Mouse (Mus musculus): ENCODE data around the gene Hnrnpc. TPM values are rescaled to one million over a fixed set of nuclear protein-coding genes. Genes with fewer than 3 reads are reported as not detected.
"Not testable (repeated sequence)": the region's sequence is repeated elsewhere in the genome, so short reads cannot be mapped to it uniquely, and the experiment has no call there.

Hnrnpc gene
- polyA plus RNA-seq, 1 experiment = 237 TPM

DNA sequence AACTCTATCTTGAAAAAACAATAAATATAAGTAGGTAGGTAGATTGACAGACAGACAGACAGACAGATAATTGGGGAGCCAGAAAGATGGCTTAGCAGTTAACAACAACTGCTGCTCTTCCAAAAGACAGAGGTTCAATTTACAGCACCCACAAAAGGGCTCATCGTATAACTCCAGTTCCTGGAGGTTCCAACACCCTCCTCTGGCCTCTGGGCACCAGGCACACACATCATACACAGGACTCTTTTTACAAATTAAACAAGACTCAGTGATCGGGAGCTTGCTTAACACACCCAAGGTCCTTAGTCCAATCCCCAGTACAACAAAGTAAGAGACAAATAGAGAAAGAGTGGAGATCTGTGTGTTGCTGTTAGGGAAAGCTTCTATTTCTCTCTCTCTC is 1.5 kb upstream of the Hnrnpc start:
- Histone ChIP-seq H3K4me1 (ENCODE audit: control insufficient read depth, insufficient read depth, low read length) (peaks cover 27% of the 10 kb centered on the region), H3K4me3 (ENCODE audit: insufficient read depth, low read length) (no peak overlapping the region), H3K27ac (ENCODE audit: insufficient read depth, low read depth, low read length) (peak overlapping the region; percentile 96)
- TF ChIP-seq CTCF (IDR thresholded peaks at IDR 0.05; ENCODE audit: low read depth, low read length) (no peak), POLR2A (IDR thresholded peaks at IDR 0.05; ENCODE audit: borderline replicate concordance, low read depth, low read length) (no peak)

DNA sequence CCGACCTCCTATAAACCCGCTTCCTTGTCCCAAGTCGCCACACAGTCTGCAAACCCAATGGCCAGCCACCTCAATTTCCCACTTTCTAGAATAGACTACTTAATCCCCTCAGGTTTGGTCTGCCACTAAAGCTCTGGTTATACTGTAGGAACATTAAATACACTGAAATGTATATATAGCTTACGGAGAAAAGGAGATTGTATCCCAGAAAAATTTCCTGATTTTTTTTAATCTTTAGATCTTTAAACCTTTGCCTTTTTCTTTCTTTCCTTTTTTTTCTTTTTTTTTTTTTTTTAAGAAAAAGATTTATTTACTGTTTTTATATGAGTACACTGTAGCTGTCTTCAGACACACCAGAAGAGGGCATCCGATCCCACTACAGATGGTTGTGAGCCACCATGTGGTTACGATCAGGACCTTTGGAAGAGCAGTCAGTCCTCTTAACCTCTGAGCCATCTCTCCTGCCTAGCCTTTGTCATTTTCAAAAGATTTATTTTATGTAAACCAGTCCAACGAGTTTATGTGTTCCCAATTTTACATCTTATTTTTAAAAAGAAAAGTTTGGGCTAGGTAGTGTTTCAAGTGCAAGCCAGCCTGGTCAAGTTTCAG is 953 bp upstream of the Hnrnpc start:
- H3K27ac ChIP-seq (ENCODE audit: insufficient read depth, low read depth, low read length) = peak overlapping the region; percentile 96
- peak overlapping the region; percentile 61 for H3K4me3 ChIP-seq (ENCODE audit: insufficient read depth, low read length)
- peaks cover 27% of the 10 kb centered on the region for H3K4me1 ChIP-seq (ENCODE audit: control insufficient read depth, insufficient read depth, low read length)
- TF ChIP-seq POLR2A (IDR thresholded peaks at IDR 0.05; ENCODE audit: borderline replicate concordance, low read depth, low read length) = no peak
- no peak for TF ChIP-seq CTCF (IDR thresholded peaks at IDR 0.05; ENCODE audit: low read depth, low read length)

DNA sequence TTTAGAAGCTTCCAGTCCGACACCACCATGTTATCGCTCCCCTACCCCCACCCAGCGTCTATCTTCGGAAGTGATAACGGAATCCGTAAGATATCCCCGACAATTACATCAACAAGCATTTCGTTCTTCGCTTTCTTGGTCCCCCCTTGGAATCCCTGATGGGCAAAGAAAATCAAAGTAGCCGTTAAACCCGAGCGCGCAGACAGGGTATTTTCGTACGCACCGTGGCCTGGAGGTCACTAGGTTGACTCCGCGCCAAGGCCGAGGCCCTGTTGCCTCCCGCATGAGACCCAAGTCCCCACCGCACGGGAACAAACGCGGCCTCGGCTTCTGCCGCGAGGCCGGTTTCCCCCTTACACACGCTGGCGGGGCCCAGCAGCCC is 363 bp downstream of the Hnrnpc start:
- TF ChIP-seq POLR2A (IDR thresholded peaks at IDR 0.05; ENCODE audit: borderline replicate concordance, low read depth, low read length) = no peak
- no peak for TF ChIP-seq CTCF (IDR thresholded peaks at IDR 0.05; ENCODE audit: low read depth, low read length)
- H3K4me1 ChIP-seq (ENCODE audit: control insufficient read depth, insufficient read depth, low read length) = peaks cover 30% of the 10 kb centered on the region
- peak overlapping the region; percentile 83 for H3K27ac ChIP-seq (ENCODE audit: insufficient read depth, low read depth, low read length)
- H3K4me3 ChIP-seq (ENCODE audit: insufficient read depth, low read length) = peak overlapping the region; percentile 97

DNA sequence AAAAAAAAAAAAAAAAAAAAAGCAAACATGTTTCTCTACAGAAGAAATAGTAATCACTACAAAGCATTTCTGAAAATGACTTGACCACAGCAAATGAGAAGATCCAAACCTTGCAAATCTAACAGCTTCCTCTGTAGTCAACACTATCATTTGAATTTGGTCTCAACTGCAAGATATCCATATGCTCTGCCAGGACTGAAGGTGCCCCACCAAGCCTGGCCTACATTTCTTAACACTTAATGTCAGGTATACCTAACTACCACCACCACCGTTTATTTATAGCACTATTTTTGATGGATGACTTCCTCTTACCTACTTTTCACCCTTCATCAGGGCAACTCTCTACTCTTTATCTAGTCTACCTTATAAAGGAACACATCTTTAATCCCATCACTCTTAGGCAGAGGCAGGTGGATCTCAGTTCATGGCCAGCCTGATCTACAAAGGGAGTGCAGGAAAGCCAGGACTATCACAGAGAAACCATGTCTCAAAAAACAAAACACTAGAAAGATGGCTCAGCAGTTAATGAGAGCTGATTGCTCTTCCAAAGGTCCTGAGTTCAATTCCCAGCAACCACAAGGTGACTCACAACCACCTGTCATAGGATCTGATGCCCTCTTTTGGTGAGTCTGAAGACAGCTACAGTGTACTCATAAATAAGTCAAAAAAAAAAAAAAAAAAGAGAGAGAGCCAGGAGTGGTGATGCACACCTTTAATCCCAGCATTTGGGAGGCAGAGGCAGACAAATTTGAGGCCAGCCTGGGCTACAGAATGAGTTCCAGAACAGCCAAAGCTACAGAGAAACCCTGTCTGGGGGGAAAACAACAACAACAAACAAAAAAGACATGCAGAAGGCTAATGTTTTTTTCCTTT is 2.3 kb downstream of the Hnrnpc start:
- H3K4me3 ChIP-seq (ENCODE audit: insufficient read depth, low read length) = peak overlapping the region; percentile 43
- H3K27ac ChIP-seq (ENCODE audit: insufficient read depth, low read depth, low read length) = no peak overlapping the region
- H3K4me1 ChIP-seq (ENCODE audit: control insufficient read depth, insufficient read depth, low read length) = peaks cover 23% of the 10 kb centered on the region
- TF ChIP-seq POLR2A (IDR thresholded peaks at IDR 0.05; ENCODE audit: borderline replicate concordance, low read depth, low read length) = no peak
- no peak for TF ChIP-seq CTCF (IDR thresholded peaks at IDR 0.05; ENCODE audit: low read depth, low read length)

GRCm38 (mm10) chr14:52100170-52100960 is 3.5 kb downstream of the Hnrnpc start:
- Histone ChIP-seq H3K4me3 (ENCODE audit: insufficient read depth, low read length) (peak overlapping the region; percentile 49), H3K4me1 (ENCODE audit: control insufficient read depth, insufficient read depth, low read length) (peaks cover 13% of the 10 kb centered on the region), H3K27ac (ENCODE audit: insufficient read depth, low read depth, low read length) (peak overlapping the region; percentile 6; the same call in 1 of the 2 replicates)
- no peak for TF ChIP-seq CTCF (IDR thresholded peaks at IDR 0.05; ENCODE audit: low read depth, low read length)
- TF ChIP-seq POLR2A (IDR thresholded peaks at IDR 0.05; ENCODE audit: borderline replicate concordance, low read depth, low read length) = no peak

DNA sequence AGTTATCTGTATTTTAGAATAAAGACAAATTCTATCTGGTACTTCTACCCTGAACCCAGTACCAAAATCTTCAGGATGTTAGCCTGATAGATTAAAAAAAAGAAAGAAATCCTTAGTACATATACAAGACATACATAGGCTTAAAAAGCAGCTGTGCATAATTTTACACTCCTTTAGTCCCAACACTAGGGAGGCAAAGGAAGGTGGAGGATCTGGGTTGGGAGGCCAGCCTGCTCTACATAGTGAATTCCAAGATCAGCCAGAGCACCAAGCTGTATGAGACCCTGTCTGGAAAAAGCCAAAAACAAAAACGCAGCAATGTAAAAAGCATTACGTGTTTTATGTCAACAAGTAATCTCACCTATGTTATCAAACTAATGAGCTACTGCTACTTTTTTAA is 4.3 kb downstream of the Hnrnpc start:
- TF ChIP-seq POLR2A (IDR thresholded peaks at IDR 0.05; ENCODE audit: borderline replicate concordance, low read depth, low read length) (no peak), CTCF (IDR thresholded peaks at IDR 0.05; ENCODE audit: low read depth, low read length) (no peak)
- no peak overlapping the region; the same call in 1 of the 2 replicates for H3K4me3 ChIP-seq (ENCODE audit: insufficient read depth, low read length)
- peaks cover 7% of the 10 kb centered on the region for H3K4me1 ChIP-seq (ENCODE audit: control insufficient read depth, insufficient read depth, low read length)
- no peak overlapping the region for H3K27ac ChIP-seq (ENCODE audit: insufficient read depth, low read depth, low read length)

- not testable (repeated sequence) for H3K27ac ChIP-seq (ENCODE audit: insufficient read depth, low read depth, low read length); H3K4me1 ChIP-seq (ENCODE audit: control insufficient read depth, insufficient read depth, low read length); H3K4me3 ChIP-seq (ENCODE audit: insufficient read depth, low read length)
Measured at GRCm38 (mm10) chr14:52098387-52098786, 5.4 kb downstream of the Hnrnpc start.

GRCm38 (mm10) chr14:52097191-52097590 is 6.6 kb downstream of the Hnrnpc start:
- not testable (repeated sequence) for H3K27ac ChIP-seq (ENCODE audit: insufficient read depth, low read depth, low read length); H3K4me3 ChIP-seq (ENCODE audit: insufficient read depth, low read length); H3K4me1 ChIP-seq (ENCODE audit: control insufficient read depth, insufficient read depth, low read length)

DNA sequence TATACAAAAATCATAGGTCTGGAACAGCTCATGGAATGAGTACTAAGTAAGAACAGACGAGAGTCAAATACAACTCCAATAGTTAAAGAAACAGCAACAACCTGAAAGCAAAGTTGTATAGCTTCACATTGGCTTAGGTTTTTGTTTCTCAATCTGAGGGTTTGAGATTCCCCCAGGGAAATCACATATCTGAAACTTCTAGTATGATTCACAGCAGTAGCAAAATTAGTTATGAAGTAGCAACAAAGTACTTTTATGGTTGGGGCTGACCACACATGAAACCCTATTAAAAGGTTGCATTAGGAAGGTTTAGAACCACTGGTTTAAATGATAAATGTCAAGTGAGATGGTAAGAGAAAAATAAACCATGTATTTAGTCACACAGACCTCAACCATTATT is 9.3 kb downstream of the Hnrnpc start:
- no peak overlapping the region for H3K27ac ChIP-seq (ENCODE audit: insufficient read depth, low read depth, low read length)
- no peak for TF ChIP-seq CTCF (IDR thresholded peaks at IDR 0.05; ENCODE audit: low read depth, low read length)
- TF ChIP-seq POLR2A (IDR thresholded peaks at IDR 0.05; ENCODE audit: borderline replicate concordance, low read depth, low read length) = no peak
- peaks cover 5% of the 10 kb centered on the region for H3K4me1 ChIP-seq (ENCODE audit: control insufficient read depth, insufficient read depth, low read length)
- no peak overlapping the region for H3K4me3 ChIP-seq (ENCODE audit: insufficient read depth, low read length)

- Histone ChIP-seq H3K4me3 (ENCODE audit: insufficient read depth, low read length) (no peak overlapping the region), H3K4me1 (ENCODE audit: control insufficient read depth, insufficient read depth, low read length) (peaks cover 15% of the 10 kb centered on the region), H3K27ac (ENCODE audit: insufficient read depth, low read depth, low read length) (no peak overlapping the region)
- TF ChIP-seq CTCF (IDR thresholded peaks at IDR 0.05; ENCODE audit: low read depth, low read length) (no peak), POLR2A (IDR thresholded peaks at IDR 0.05; ENCODE audit: borderline replicate concordance, low read depth, low read length) (no peak)
Measured at GRCm38 (mm10) chr14:52083083-52083482, 20.7 kb downstream of the Hnrnpc start.

All from bone marrow macrophage, adult 2 months (primary cell).